Mouse (Mus musculus) spleen, embryonic (tissue): ENCODE measurements at regions not wholly inside any gene's neighbourhood (a gene's known extent, or its start where the extent isn't known, plus 50 kb on each side); places are given as distances from the start of the nearest gene placed in this dataset.

Experiments used
- CTCF ChIA-PET: fragments of 350-600 bp; sonication (Branson Sonifier 250); formaldehyde crosslinking; loops from one replicate; lab custom pipeline; 2022; lab: Charles Lee

GRCm38 (mm10) chr15:62145643-62146285 lies 1223.0 kb upstream of the A1bg start:
- CTCF ChIA-PET, result no interaction called here

- CTCF ChIA-PET, result no interaction called here
Measured at GRCm38 (mm10) chr15:62144776-62145564, 1222.2 kb upstream of the A1bg start.

DNA sequence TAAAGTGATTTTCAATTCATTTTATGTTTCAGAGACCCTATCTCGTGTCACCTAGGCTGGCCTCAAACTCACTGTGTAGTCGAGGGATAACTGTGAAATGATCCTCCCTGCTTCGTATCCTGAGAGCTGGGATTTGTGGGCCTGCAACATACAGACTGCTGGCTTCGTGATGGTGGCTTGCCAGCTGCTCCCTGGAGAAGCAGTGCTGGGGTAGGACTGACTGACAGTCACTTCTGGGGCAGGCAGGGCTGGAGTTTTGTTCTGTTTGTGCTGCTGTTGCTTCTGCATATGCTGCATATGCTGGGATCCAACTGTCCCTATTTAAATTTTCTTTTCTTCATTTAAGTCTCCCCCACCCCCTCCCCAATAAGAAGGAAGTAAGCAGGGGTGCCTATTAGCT lies 1217.0 kb upstream of the A1bg start:
- CTCF ChIA-PET, result no interaction called here

DNA sequence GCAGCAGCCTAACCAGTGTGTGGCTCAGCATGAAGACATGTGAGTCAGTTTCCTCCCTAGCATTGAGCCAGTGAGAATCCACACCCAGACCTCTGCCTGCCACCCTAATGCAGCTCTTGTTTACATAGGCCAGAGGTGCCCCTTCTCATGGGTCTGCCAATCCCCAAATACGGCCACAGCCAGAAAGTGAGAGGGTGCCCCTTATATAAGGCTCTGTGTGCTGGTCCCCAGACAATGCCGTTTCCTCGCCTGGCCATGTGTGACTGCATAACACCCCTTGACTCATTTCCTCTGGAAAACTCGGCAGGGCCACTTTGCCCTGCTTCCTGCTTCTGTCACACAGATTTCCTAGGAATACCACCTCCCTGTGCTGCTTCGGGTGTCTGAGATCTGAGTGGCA lies 1216.4 kb upstream of the A1bg start:
- CTCF ChIA-PET, result no interaction called here

GRCm38 (mm10) chr15:62138701-62139100 lies 1215.9 kb upstream of the A1bg start:
- CTCF ChIA-PET, result no interaction called here

- CTCF ChIA-PET, result interaction anchor here (0.5 kb wide), 1 partner anchor 18 kb away, joined by 3 read pairs; no protein-coding TSS in a partner anchor
Measured at GRCm38 (mm10) chr15:62136932-62137594, 1214.3 kb upstream of the A1bg start.

- CTCF ChIA-PET, result no interaction called here
Measured at GRCm38 (mm10) chr15:62134835-62135234, 1212.0 kb upstream of the A1bg start.

DNA sequence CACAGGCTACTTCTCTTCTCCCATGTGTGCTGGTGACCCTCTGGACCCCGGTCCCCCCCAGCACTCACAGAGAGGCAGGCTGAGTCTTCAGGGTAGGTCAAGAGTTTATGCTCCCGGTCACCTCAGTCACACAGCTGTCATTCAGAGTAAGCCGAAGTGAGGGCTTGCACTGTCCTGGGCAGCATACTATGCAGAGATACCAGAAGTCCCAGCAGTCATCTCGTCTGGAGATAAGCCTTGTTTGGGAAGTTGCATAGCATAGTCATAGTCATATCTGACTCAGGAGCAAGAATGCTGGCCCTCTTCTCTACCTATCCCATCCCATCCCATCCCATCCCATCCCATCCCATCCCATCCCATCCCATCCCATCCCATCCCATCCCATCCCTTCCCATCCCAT lies 1211.5 kb upstream of the A1bg start:
- CTCF ChIA-PET, result no interaction called here

- CTCF ChIA-PET, result no interaction called here
Measured at GRCm38 (mm10) chr15:62132895-62133294, 1210.1 kb upstream of the A1bg start.

GRCm38 (mm10) chr15:62131686-62132085 lies 1208.9 kb upstream of the A1bg start:
- CTCF ChIA-PET, result no interaction called here

DNA sequence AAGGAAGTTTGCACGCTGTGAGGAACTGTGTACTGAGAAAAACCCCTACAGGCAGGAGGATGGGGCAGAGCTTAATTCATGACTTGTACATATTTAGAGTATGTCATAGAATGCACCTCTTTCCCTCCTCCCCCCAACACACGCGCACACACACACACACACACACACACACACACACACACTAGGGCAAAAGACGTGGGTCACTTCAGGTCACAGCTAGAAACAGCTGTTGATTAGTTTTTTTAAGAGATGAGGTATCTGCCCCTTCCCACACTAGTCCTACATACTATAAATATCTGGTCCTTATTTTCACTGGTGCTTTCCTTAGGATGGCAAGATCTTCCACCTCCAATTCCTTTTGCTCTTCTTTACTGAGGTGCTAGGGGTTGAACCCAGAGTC lies 1207.7 kb upstream of the A1bg start:
- CTCF ChIA-PET, result no interaction called here

DNA sequence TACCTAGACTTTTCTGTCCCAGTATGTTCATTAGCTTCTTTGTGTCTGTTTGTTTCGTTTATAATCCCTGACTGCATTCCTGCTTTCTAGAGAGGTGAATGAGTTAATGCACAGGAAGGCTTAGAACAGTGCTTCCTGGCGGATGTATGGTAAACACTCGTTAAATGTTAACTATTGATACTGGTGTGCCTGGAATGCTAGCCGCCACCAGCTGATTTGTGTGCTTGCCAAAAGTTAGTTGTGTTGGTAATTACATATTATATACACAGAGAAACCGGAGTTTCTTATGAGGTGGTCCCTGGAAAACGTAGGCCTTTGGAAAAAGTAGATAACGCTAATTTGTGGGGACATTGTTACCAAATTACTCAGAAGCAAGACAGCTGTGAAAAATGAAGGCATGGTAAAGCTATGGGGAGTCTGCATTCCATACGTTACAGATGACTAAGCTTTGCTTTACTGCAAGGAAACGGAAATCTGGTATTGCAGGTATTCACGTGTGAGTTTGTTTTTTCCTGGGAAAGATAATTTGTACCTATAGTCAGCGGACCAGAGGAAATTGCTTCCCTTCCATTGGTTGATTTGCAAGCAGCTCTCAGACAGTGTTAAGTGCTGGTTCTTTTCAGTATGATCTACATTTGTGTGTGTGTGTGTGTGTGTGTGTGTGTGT lies 1205.9 kb upstream of the A1bg start:
- CTCF ChIA-PET, result interaction anchor here (0.7 kb wide), 1 partner anchor 75 kb away, joined by 5 read pairs; no protein-coding TSS in a partner anchor

DNA sequence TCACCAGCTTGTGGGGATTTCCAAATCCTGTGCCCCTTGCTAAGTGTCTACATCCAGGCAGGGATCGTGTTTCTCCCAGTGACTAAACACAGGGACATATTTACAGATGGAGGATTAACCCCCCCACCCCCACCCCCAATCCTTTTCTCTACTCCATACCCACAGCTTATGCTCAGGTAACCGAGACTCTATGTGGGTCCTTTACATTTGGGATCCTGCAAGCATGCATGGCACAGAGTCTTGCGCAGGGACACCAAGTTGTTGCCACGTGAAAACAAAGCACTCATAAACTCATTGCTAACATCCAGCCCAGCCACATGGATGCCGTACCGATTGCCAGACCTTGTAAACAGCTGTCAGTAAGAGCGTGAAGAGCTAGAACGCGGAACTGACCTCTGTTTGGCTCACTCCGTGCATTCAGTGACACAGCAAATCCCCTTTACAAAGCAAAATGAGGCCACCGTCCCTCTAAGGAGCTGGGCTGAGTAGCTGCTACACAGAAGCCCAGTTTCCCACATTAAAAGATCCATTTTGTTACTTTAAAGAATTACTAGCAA lies 1204.9 kb upstream of the A1bg start:
- CTCF ChIA-PET, result no interaction called here

DNA sequence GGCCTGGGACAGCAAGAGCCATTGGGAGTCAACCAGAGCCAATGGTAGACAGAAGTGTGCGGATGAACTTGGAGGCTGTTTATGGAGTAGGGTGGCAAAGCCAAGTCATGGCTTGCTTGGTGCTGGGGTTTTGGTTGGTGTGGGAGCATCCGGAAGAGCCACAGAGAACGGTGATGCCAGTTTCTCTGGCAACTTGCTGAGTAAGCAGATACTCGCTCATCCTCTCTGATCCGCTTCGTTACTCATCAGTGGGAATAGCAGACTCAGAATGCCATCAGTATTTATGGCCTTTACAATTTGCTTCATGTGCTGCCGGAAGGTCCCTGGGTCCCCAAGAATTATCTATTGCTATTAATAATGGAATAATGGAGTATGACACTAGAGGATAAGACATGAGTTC lies 1202.9 kb upstream of the A1bg start:
- CTCF ChIA-PET, result no interaction called here

GRCm38 (mm10) chr15:62123756-62124155 lies 1200.9 kb upstream of the A1bg start:
- CTCF ChIA-PET, result no interaction called here

GRCm38 (mm10) chr15:62122265-62123023 lies 1199.6 kb upstream of the A1bg start:
- CTCF ChIA-PET, result interaction anchor here (0.5 kb wide), 1 partner anchor 201 kb away, joined by 9 read pairs; no protein-coding TSS in a partner anchor

DNA sequence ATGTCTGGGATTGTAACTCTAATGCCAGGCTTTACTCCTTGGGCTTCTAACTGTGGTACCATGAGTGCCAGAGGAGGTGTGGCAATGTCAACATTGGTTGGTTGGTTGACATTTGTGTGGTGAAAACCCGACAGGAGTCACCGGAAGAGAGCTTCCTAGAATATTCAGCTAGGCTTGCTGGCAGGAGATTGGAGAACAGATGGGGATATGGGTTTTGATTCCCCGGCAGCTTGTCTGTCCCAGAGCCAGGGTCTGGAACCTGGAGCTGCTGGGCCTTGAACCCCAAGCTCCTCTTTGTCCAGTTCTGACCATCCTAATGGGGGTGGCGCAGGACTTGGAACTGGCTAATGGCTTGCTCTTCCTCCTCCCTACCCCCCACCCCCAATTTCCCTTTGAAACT lies 1198.9 kb upstream of the A1bg start:
- CTCF ChIA-PET, result no interaction called here

DNA sequence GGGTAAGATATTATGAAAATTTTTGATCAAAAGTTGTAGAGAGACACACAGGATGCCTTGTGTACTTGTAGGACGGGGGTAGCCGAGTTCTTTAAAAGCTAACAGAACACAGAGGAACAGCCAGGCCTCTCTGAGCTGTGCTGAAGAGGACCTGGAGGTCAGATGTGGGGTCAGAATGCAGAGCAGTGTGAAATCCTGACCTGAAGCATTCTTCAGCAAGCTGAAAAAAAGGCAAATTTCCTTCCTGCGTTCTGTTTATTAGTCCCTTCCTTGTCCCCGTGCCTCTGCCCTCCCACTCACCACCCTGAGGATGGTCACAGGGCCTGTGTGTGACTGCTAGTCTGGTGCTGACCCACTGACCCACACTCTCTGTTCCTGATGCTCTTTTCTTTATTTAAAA lies 1197.9 kb upstream of the A1bg start:
- CTCF ChIA-PET, result no interaction called here

DNA sequence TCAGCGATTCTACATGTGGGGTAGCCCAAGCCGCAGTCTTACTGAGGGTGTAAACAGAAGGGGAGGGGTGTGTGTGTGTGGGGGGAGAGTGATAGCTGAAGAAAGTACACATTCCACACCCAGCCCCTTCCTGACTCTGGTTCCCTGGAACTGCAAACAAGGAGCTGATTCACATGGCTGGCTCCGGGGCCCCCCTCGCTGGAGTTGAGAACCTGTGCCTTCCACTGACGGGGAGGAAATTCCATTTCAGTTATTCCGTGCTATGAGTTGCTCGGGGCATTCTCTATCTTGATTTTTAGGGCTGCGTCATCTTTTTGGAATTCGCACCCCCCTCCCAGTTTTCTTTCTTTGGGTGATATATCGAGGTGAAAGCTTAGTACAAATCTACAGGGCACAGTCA lies 1196.2 kb upstream of the A1bg start:
- CTCF ChIA-PET, result interaction anchor here (0.6 kb wide), 1 partner anchor 18 kb away, joined by 3 read pairs; no protein-coding TSS in a partner anchor

GRCm38 (mm10) chr15:62116184-62116583 lies 1193.4 kb upstream of the A1bg start:
- CTCF ChIA-PET, result interaction anchor here (0.6 kb wide), 1 partner anchor 46 kb away, joined by 3 read pairs; no protein-coding TSS in a partner anchor

DNA sequence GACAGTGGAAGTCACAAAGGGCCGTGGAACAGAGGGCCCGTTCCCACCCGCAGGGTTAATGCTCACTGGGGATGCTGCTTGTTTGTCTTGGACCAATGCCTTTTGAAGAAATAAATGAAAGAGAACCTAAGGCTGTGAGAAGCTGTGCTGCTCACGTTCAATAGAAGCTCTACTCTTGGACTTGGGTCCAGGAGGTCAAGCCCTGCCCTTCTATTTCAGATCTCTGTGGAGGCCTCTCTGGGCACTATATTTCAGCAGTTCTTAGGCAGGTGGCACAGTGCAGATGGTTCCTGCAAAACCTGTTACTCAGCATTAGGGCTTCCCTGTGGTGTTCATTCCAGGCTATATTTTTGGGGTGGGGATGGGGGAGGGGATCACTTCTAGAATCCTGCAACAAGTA lies 1192.0 kb upstream of the A1bg start:
- CTCF ChIA-PET, result no interaction called here
